8 mouse cellular contexts compared by ENCODE assay signal in the genomic region with DNA sequence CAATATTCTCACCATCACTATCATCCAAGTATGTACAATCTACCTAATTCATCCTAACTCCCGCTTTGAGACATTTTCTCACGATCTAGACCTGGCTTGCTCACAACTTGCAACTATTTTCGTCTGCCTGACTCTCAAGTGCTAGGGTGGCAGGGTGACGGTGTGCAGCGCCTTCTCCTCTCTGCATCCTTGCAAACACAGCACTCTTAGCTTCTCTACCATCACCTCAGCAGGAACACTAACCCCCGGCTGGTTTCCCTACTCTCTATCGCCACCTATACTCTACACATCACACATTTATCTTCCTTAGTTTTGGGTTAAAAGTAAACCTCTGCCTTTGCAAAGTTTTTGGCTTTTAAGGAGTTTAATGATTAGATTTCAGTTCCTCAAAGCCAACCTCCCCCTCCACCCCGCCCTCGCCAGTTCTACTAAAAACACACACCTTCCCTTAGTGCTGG.
DNase-seq lines count a peak whose midpoint lies in the region; ATAC-seq and TF ChIP-seq lines count a peak whose summit lies in the region.

No protein-coding gene starts in this region.

- no peaks in the 10 kb centered on the region for H3K27me3 ChIP-seq in embryonic facial prominence, embryonic 12.5 days
- H3K27me3 ChIP-seq in heart, embryonic 14.5 days (ENCODE audit: control insufficient read depth, insufficient read depth, low read length) = no peaks in the 10 kb centered on the region
- H3K27me3 ChIP-seq in kidney, postnatal 0 days (ENCODE audit: insufficient read depth, low read length) = no peaks in the 10 kb centered on the region

- H3K4me3 ChIP-seq in embryonic facial prominence, embryonic 12.5 days = no peak overlapping the region
- peak overlapping the region in 1 of 2 experiments; percentile 22; a peak in 2 of 4 replicates for H3K4me3 ChIP-seq in heart, embryonic 14.5 days (ENCODE audit: control insufficient read depth in 1 of 2, insufficient read depth in 1 of 2, low read depth in 1 of 2, low read length in 2 of 2)
- no peak overlapping the region for H3K4me3 ChIP-seq in kidney, postnatal 0 days (replicated peaks; ENCODE audit: low read depth, low read length)
- no peak overlapping the region for H3K4me3 ChIP-seq in lung, adult 2 months (replicated peaks; ENCODE audit: extremely low read depth, low read depth, low read length)

- peak overlapping the region; percentile 55 for H3K27ac ChIP-seq in embryonic facial prominence, embryonic 12.5 days
- peak overlapping the region; percentile 21 to 98 for H3K27ac ChIP-seq in heart, embryonic 14.5 days (replicated peaks in 1 of 2; ENCODE audit: control insufficient read depth in 1 of 2, insufficient read depth in 1 of 2, low read depth in 2 of 2, low read length in 2 of 2)
- peak overlapping the region; percentile 48; the same call in 1 of the 2 replicates for H3K27ac ChIP-seq in kidney, postnatal 0 days

- ATAC-seq in CD4-positive, CD25-positive, alpha-beta regulatory T cell, adult 4 months = peak; percentile 48
- peak; percentile 47 for ATAC-seq in activated CD4-positive, CD25-positive, alpha-beta regulatory T cell, adult 4 months
- ATAC-seq in embryonic facial prominence, embryonic 12.5 days (ENCODE audit: insufficient number of reproducible peaks, insufficient read depth, low FRiP score, low TSS enrichment) = no peak
- ATAC-seq in heart, embryonic 14.5 days (ENCODE audit: insufficient number of reproducible peaks, insufficient read depth, low FRiP score, low read depth) = no peak
- no peak for ATAC-seq in kidney, postnatal 0 days (replicated peaks; ENCODE audit: low FRiP score, low read depth)

- peak; percentile 92 for DNase-seq in kidney, postnatal 0 days (ENCODE audit: low spot score)
- DNase-seq in lung, adult 2 months = peak; percentile 25
- peak; percentile 26 for DNase-seq in ovary, postnatal 36 days (ENCODE audit: low spot score)
- DNase-seq in urinary bladder, adult 2 months (ENCODE audit: low spot score) = no peak

- no peaks in the 10 kb centered on the region for H3K9me3 ChIP-seq in embryonic facial prominence, embryonic 12.5 days
- no peaks in the 10 kb centered on the region for H3K9me3 ChIP-seq in heart, embryonic 14.5 days (ENCODE audit: control insufficient read depth, low read length)
- no peaks in the 10 kb centered on the region for H3K9me3 ChIP-seq in kidney, postnatal 0 days (replicated peaks; ENCODE audit: low read length)

- H3K4me2 ChIP-seq in embryonic facial prominence, embryonic 12.5 days (replicated peaks) = no peak overlapping the region
- peak overlapping the region; percentile 88 for H3K4me2 ChIP-seq in heart, embryonic 14.5 days (ENCODE audit: low read length)
- H3K4me2 ChIP-seq in kidney, postnatal 0 days (ENCODE audit: low read length) = peak overlapping the region; percentile 70

- no peak overlapping the region for H3K9ac ChIP-seq in embryonic facial prominence, embryonic 12.5 days
- H3K9ac ChIP-seq in heart, embryonic 14.5 days (ENCODE audit: low read length) = peak overlapping the region; percentile 69
- H3K9ac ChIP-seq in kidney, postnatal 0 days (ENCODE audit: low read depth, low read length) = peak overlapping the region; percentile 29; the same call in 1 of the 2 replicates

- peaks cover 14% of the 10 kb centered on the region; the same call in 1 of the 2 replicates for H3K36me3 ChIP-seq in embryonic facial prominence, embryonic 12.5 days
- 0 out of 2 replicates have a peak, but pooled peaks cover 6% of the 10 kb centered on the region for H3K36me3 ChIP-seq in heart, embryonic 14.5 days (ENCODE audit: control insufficient read depth, insufficient read depth, low read length)
- no peaks in the 10 kb centered on the region for H3K36me3 ChIP-seq in kidney, postnatal 0 days (ENCODE audit: insufficient read depth, low read length)

- no peak for TF ChIP-seq POLR2A in lung, adult 2 months (IDR thresholded peaks at IDR 0.05; ENCODE audit: borderline replicate concordance, extremely low read depth, low read depth, low read length)

- H3K4me1 ChIP-seq in embryonic facial prominence, embryonic 12.5 days = peaks cover 18% of the 10 kb centered on the region; the same call in 1 of the 2 replicates
- peaks cover 14 to 65% of the 10 kb centered on the region in 2 experiments for H3K4me1 ChIP-seq in heart, embryonic 14.5 days (ENCODE audit: control insufficient read depth in 2 of 2, insufficient read depth in 2 of 2, low read length in 2 of 2)
- H3K4me1 ChIP-seq in kidney, postnatal 0 days (replicated peaks; ENCODE audit: insufficient read depth, low read length) = peaks cover 12% of the 10 kb centered on the region
- peaks cover 23% of the 10 kb centered on the region for H3K4me1 ChIP-seq in lung, adult 2 months (ENCODE audit: control insufficient read depth, insufficient read depth, low read length)

- peak; percentile 80 for TF ChIP-seq CTCF in kidney, postnatal 0 days (IDR thresholded peaks at IDR 0.05; ENCODE audit: low read depth)
- TF ChIP-seq CTCF in lung, adult 2 months (IDR thresholded peaks at IDR 0.05; ENCODE audit: insufficient read depth, low read length) = 0 out of 2 replicates have a peak, but pooled peaks have one; percentile 19

- WGBS in embryonic facial prominence, embryonic 12.5 days = 24% methylated on average over 9 of the region's 9 CpGs
- 7% methylated on average over 9 of the region's 9 CpGs for WGBS in heart, embryonic 14.5 days
- WGBS in kidney, postnatal 0 days = 13% methylated on average over 9 of the region's 9 CpGs
- WGBS in lung, adult 2 months = 12% methylated on average over 9 of the region's 9 CpGs

Comparison
In these comparisons a context has a peak if more than half of its experiments do, and no peak if none do; other contexts are left out.
1. ATAC-seq: peak in CD4-positive, CD25-positive, alpha-beta regulatory T cell, adult 4 months (single experiment) and activated CD4-positive, CD25-positive, alpha-beta regulatory T cell, adult 4 months (single experiment); none in embryonic facial prominence, embryonic 12.5 days (single experiment), heart, embryonic 14.5 days (single experiment) and kidney, postnatal 0 days (single experiment).
2. Peak in every context shown above with its lines, with median percentiles within 50 percentile points of each other: H3K27ac ChIP-seq.